Mouse (Mus musculus) layer of hippocampus, adult 2 months (tissue): ENCODE data around the gene Ffar3. TPM values are rescaled to one million over a fixed set of nuclear protein-coding genes. Genes with fewer than 3 reads are reported as not detected.

Experiments used
- DNase-seq, 2 experiments: peaks; one replicate each; pipeline ENCODE4 v3.0.0; 2022; ENCODE audit warnings: low spot score in 2 of 2
- H3K27ac ChIP-seq: fragments of 200-600 bp; 2 replicates; pipeline ENCODE4 v1.8.1; 2022
- H3K4me3 ChIP-seq: fragments of 200-600 bp; 2 replicates; pipeline ENCODE4 v1.8.1; 2022; ENCODE audit warnings: mild to moderate bottlenecking
- CTCF ChIP-seq: fragments of 200-600 bp; conservative IDR thresholded peaks from 2 replicates; pipeline ENCODE4 v1.8.1; 2022; ENCODE audit warnings: antibody characterized with exemption, mild to moderate bottlenecking, moderate library complexity
- long read RNA-seq, 2 experiments: library from polyadenylated mRNA; stranded (forward); transcript quantifications; one replicate each; pipeline ENCODE4 v2.0.0; 2021; ENCODE audit warnings: borderline mapping rate in 2 of 2
- total RNA-seq, 2 experiments: library from RNA; stranded (reverse); gene quantifications; 2 replicates each; pipeline ENCODE4 v1.2.3; 2021

Ffar3 gene
- total RNA-seq: not detected
- long read RNA-seq, experiment 1: 0 reads
- long read RNA-seq, experiment 2: 0 reads

GRCm38 (mm10) chr7:30856078-30856477, at the start of gene Ffar3:
Ffar3 (minus strand) TSS chr7:30856178.
- DNase-seq: no peak
- H3K27ac ChIP-seq: no peak within 1 kb of the TSS
- H3K4me3 ChIP-seq: no peak within 1 kb of the TSS
- TF ChIP-seq CTCF: no peak

- Histone ChIP-seq H3K4me3 (no peak overlapping the region), H3K27ac (no peak overlapping the region)
- TF ChIP-seq CTCF: peak; percentile 85
- DNase-seq: peak; percentile 26 to 29
Observed at GRCm38 (mm10) chr7:30904042-30904441, 48.1 kb upstream of the Ffar3 start.

GRCm38 (mm10) chr7:30895217-30895616, 39.2 kb upstream of the Ffar3 start:
- Histone ChIP-seq H3K27ac (no peak overlapping the region), H3K4me3 (no peak overlapping the region)
- DNase-seq: no peak
- no peak for TF ChIP-seq CTCF

GRCm38 (mm10) chr7:30892515-30892914, 36.5 kb upstream of the Ffar3 start:
- TF ChIP-seq CTCF: no peak
- Histone ChIP-seq H3K4me3 (no peak overlapping the region), H3K27ac (no peak overlapping the region)
- no peak for DNase-seq

GRCm38 (mm10) chr7:30891746-30892145, 35.8 kb upstream of the Ffar3 start:
- DNase-seq: no peak
- Histone ChIP-seq H3K4me3 (no peak overlapping the region), H3K27ac (no peak overlapping the region)
- no peak for TF ChIP-seq CTCF

- no peak for DNase-seq
- no peak for TF ChIP-seq CTCF
- Histone ChIP-seq H3K4me3 (no peak overlapping the region), H3K27ac (no peak overlapping the region)
Observed at GRCm38 (mm10) chr7:30890681-30891080, 34.7 kb upstream of the Ffar3 start.

- TF ChIP-seq CTCF: no peak
- DNase-seq: no peak
- no peak overlapping the region for H3K27ac ChIP-seq
- H3K4me3 ChIP-seq: no peak overlapping the region
Observed at GRCm38 (mm10) chr7:30888786-30889185, 32.8 kb upstream of the Ffar3 start.

- no peak overlapping the region for H3K4me3 ChIP-seq
- no peak for TF ChIP-seq CTCF
- H3K27ac ChIP-seq: no peak overlapping the region
- DNase-seq: no peak
Observed at GRCm38 (mm10) chr7:30887568-30888188, 31.7 kb upstream of the Ffar3 start.

- Histone ChIP-seq H3K27ac (no peak overlapping the region), H3K4me3 (no peak overlapping the region)
- DNase-seq: no peak
- no peak for TF ChIP-seq CTCF
Observed at GRCm38 (mm10) chr7:30886852-30887251, 30.9 kb upstream of the Ffar3 start.

- no peak overlapping the region for H3K4me3 ChIP-seq
- no peak for TF ChIP-seq CTCF
- DNase-seq: no peak
- no peak overlapping the region for H3K27ac ChIP-seq
Observed at GRCm38 (mm10) chr7:30884047-30884446, 28.1 kb upstream of the Ffar3 start.

- no peak for DNase-seq
- TF ChIP-seq CTCF: no peak
- no peak overlapping the region for H3K27ac ChIP-seq
- no peak overlapping the region for H3K4me3 ChIP-seq
Observed at GRCm38 (mm10) chr7:30881367-30881766, 25.4 kb upstream of the Ffar3 start.

GRCm38 (mm10) chr7:30880176-30880575, 24.2 kb upstream of the Ffar3 start, which contains the start of gene Cd22:
Cd22 (minus strand) TSS chr7:30880342.
- Histone ChIP-seq H3K27ac (no peak within 1 kb of the TSS), H3K4me3 (no peak within 1 kb of the TSS)
- no peak for DNase-seq
- TF ChIP-seq CTCF: no peak

- Histone ChIP-seq H3K4me3 (no peak overlapping the region), H3K27ac (no peak overlapping the region)
- TF ChIP-seq CTCF: no peak
- DNase-seq: no peak
Observed at GRCm38 (mm10) chr7:30878950-30879349, 23.0 kb upstream of the Ffar3 start.

GRCm38 (mm10) chr7:30873083-30873482, 17.1 kb upstream of the Ffar3 start:
- peak; percentile 86 for TF ChIP-seq CTCF
- Histone ChIP-seq H3K27ac (no peak overlapping the region), H3K4me3 (no peak overlapping the region)
- peak; percentile 27 to 69 for DNase-seq
